Mouse (Mus musculus): ENCODE measurements at regions not wholly inside any gene's neighbourhood (a gene's known extent, or its start where the extent isn't known, plus 50 kb on each side); places are given as distances from the start of the nearest gene placed in this dataset.
"Not testable (repeated sequence)": the region's sequence is repeated elsewhere in the genome, so short reads cannot be mapped to it uniquely, and the experiment has no call there.

- Histone ChIP-seq H3K4me2 (ENCODE audit: low read depth, low read length) (no peak overlapping the region), H3K9me3 (ENCODE audit: control insufficient read depth, low read length) (no peaks in the 10 kb centered on the region), H3K4me1 (ENCODE audit: control insufficient read depth, insufficient read depth, low read length) (no peaks in the 10 kb centered on the region), H3K27me3 (replicated peaks; ENCODE audit: control insufficient read depth, insufficient read depth, low read length) (no peaks in the 10 kb centered on the region), H3K9ac (ENCODE audit: low read depth, low read length) (no peak overlapping the region), H3K27ac (ENCODE audit: low read length) (no peak overlapping the region), H3K4me3 (ENCODE audit: low read length) (no peak overlapping the region), H3K36me3 (ENCODE audit: control insufficient read depth, insufficient read depth, low read length) (no peaks in the 10 kb centered on the region)
- ATAC-seq, result no peak
- 96% methylated on average over 2 of the region's 2 CpGs for WGBS
Observed at GRCm38 (mm10) chr6:6307618-6308017, 90.6 kb upstream of the Slc25a13 start.

- H3K36me3 ChIP-seq (ENCODE audit: control insufficient read depth, insufficient read depth, low read length), result no peaks in the 10 kb centered on the region
- no peaks in the 10 kb centered on the region for H3K4me1 ChIP-seq (ENCODE audit: control insufficient read depth, insufficient read depth, low read length)
- H3K4me3 ChIP-seq (ENCODE audit: low read length), result no peak overlapping the region
- no peak for ATAC-seq
- H3K27ac ChIP-seq (ENCODE audit: low read length), result no peak overlapping the region
- no peaks in the 10 kb centered on the region for H3K9me3 ChIP-seq (ENCODE audit: control insufficient read depth, low read length)
- no peaks in the 10 kb centered on the region for H3K27me3 ChIP-seq (replicated peaks; ENCODE audit: control insufficient read depth, insufficient read depth, low read length)
- no peak overlapping the region for H3K4me2 ChIP-seq (ENCODE audit: low read depth, low read length)
- H3K9ac ChIP-seq (ENCODE audit: low read depth, low read length), result no peak overlapping the region
- WGBS, result 44% methylated on average over 5 of the region's 5 CpGs
Observed at GRCm38 (mm10) chr6:6303767-6304166, 86.8 kb upstream of the Slc25a13 start.

- Histone ChIP-seq H3K4me2 (ENCODE audit: low read depth, low read length) (no peak overlapping the region), H3K4me1 (ENCODE audit: control insufficient read depth, insufficient read depth, low read length) (no peaks in the 10 kb centered on the region), H3K27ac (ENCODE audit: low read length) (no peak overlapping the region), H3K9me3 (ENCODE audit: control insufficient read depth, low read length) (no peaks in the 10 kb centered on the region), H3K4me3 (ENCODE audit: low read length) (no peak overlapping the region), H3K27me3 (replicated peaks; ENCODE audit: control insufficient read depth, insufficient read depth, low read length) (no peaks in the 10 kb centered on the region), H3K36me3 (ENCODE audit: control insufficient read depth, insufficient read depth, low read length) (no peaks in the 10 kb centered on the region), H3K9ac (ENCODE audit: low read depth, low read length) (no peak overlapping the region)
- WGBS, result 91% methylated on average over 6 of the region's 6 CpGs
- ATAC-seq, result no peak
Observed at GRCm38 (mm10) chr6:6301001-6301510, 84.1 kb upstream of the Slc25a13 start.

GRCm38 (mm10) chr6:6298867-6299852 lies 82.2 kb upstream of the Slc25a13 start:
- H3K9me3 ChIP-seq (ENCODE audit: control insufficient read depth, low read length), result no peaks in the 10 kb centered on the region
- peak; percentile 31 for ATAC-seq
- no peaks in the 10 kb centered on the region for H3K4me1 ChIP-seq (ENCODE audit: control insufficient read depth, insufficient read depth, low read length)
- WGBS, result 47% methylated on average over 14 of the region's 14 CpGs
- H3K27ac ChIP-seq (ENCODE audit: low read length), result no peak overlapping the region
- no peak overlapping the region for H3K4me3 ChIP-seq (ENCODE audit: low read length)
- H3K9ac ChIP-seq (ENCODE audit: low read depth, low read length), result no peak overlapping the region
- no peaks in the 10 kb centered on the region for H3K36me3 ChIP-seq (ENCODE audit: control insufficient read depth, insufficient read depth, low read length)
- H3K27me3 ChIP-seq (replicated peaks; ENCODE audit: control insufficient read depth, insufficient read depth, low read length), result no peaks in the 10 kb centered on the region
- no peak overlapping the region for H3K4me2 ChIP-seq (ENCODE audit: low read depth, low read length)

- H3K9ac ChIP-seq (ENCODE audit: low read depth, low read length); H3K27me3 ChIP-seq (replicated peaks; ENCODE audit: control insufficient read depth, insufficient read depth, low read length); ATAC-seq; H3K27ac ChIP-seq (ENCODE audit: low read length); H3K4me1 ChIP-seq (ENCODE audit: control insufficient read depth, insufficient read depth, low read length); H3K4me2 ChIP-seq (ENCODE audit: low read depth, low read length); H3K4me3 ChIP-seq (ENCODE audit: low read length); H3K9me3 ChIP-seq (ENCODE audit: control insufficient read depth, low read length); H3K36me3 ChIP-seq (ENCODE audit: control insufficient read depth, insufficient read depth, low read length): not testable (repeated sequence)
- WGBS, result 88% methylated on average over 2 of the region's 2 CpGs
Observed at GRCm38 (mm10) chr6:6295551-6295950, 78.6 kb upstream of the Slc25a13 start.

- 49% methylated on average over 3 of the region's 3 CpGs for WGBS
- Histone ChIP-seq H3K4me3 (ENCODE audit: low read length) (no peak overlapping the region), H3K36me3 (ENCODE audit: control insufficient read depth, insufficient read depth, low read length) (no peaks in the 10 kb centered on the region), H3K9me3 (ENCODE audit: control insufficient read depth, low read length) (no peaks in the 10 kb centered on the region), H3K4me2 (ENCODE audit: low read depth, low read length) (no peak overlapping the region), H3K9ac (ENCODE audit: low read depth, low read length) (no peak overlapping the region), H3K27me3 (replicated peaks; ENCODE audit: control insufficient read depth, insufficient read depth, low read length) (no peaks in the 10 kb centered on the region), H3K27ac (ENCODE audit: low read length) (no peak overlapping the region), H3K4me1 (ENCODE audit: control insufficient read depth, insufficient read depth, low read length) (no peaks in the 10 kb centered on the region)
- ATAC-seq, result no peak
Observed at GRCm38 (mm10) chr6:6291781-6292180, 74.8 kb upstream of the Slc25a13 start.

DNA sequence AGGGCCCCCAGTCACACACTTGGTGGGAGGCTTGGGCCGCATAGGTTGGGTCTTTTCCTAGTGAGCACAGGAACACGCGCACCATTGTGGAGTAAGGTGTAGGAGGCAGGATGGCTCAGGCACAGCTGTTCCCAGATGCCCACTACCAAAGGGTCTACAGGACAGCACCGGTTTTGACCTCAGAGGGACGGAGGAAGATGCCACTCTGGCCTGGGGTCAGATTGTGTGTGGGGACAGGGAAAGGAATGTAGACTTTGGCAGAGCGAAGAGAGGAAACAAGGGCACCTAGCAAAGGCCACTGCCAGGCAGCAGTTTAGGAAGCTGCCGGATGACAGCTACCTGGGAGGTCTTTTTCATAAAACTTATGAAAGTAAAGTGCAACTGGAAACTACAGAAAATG lies 73.5 kb upstream of the Slc25a13 start:
- H3K27ac ChIP-seq (ENCODE audit: low read length), result no peak overlapping the region
- H3K4me1 ChIP-seq (ENCODE audit: control insufficient read depth, insufficient read depth, low read length), result no peaks in the 10 kb centered on the region
- no peaks in the 10 kb centered on the region for H3K9me3 ChIP-seq (ENCODE audit: control insufficient read depth, low read length)
- H3K9ac ChIP-seq (ENCODE audit: low read depth, low read length), result no peak overlapping the region
- no peak overlapping the region for H3K4me2 ChIP-seq (ENCODE audit: low read depth, low read length)
- no peaks in the 10 kb centered on the region for H3K36me3 ChIP-seq (ENCODE audit: control insufficient read depth, insufficient read depth, low read length)
- no peaks in the 10 kb centered on the region for H3K27me3 ChIP-seq (replicated peaks; ENCODE audit: control insufficient read depth, insufficient read depth, low read length)
- ATAC-seq, result no peak
- 90% methylated on average over 7 of the region's 7 CpGs for WGBS
- no peak overlapping the region for H3K4me3 ChIP-seq (ENCODE audit: low read length)

- Histone ChIP-seq H3K9me3 (ENCODE audit: control insufficient read depth, low read length) (no peaks in the 10 kb centered on the region), H3K36me3 (ENCODE audit: control insufficient read depth, insufficient read depth, low read length) (no peaks in the 10 kb centered on the region), H3K4me2 (ENCODE audit: low read depth, low read length) (no peak overlapping the region), H3K4me1 (ENCODE audit: control insufficient read depth, insufficient read depth, low read length) (no peaks in the 10 kb centered on the region), H3K27me3 (replicated peaks; ENCODE audit: control insufficient read depth, insufficient read depth, low read length) (no peaks in the 10 kb centered on the region), H3K27ac (ENCODE audit: low read length) (no peak overlapping the region), H3K4me3 (ENCODE audit: low read length) (no peak overlapping the region), H3K9ac (ENCODE audit: low read depth, low read length) (no peak overlapping the region)
- 27% methylated on average over 6 of the region's 6 CpGs for WGBS
- ATAC-seq, result peak; percentile 31; the same call in 1 of the 2 replicates
Observed at GRCm38 (mm10) chr6:6289806-6290205, 72.8 kb upstream of the Slc25a13 start.

GRCm38 (mm10) chr6:6280812-6281568 lies 64.0 kb upstream of the Slc25a13 start:
- ATAC-seq, result no peak
- Histone ChIP-seq H3K4me1 (ENCODE audit: control insufficient read depth, insufficient read depth, low read length) (no peaks in the 10 kb centered on the region), H3K27ac (ENCODE audit: low read length) (no peak overlapping the region), H3K36me3 (ENCODE audit: control insufficient read depth, insufficient read depth, low read length) (no peaks in the 10 kb centered on the region), H3K4me3 (ENCODE audit: low read length) (no peak overlapping the region), H3K4me2 (ENCODE audit: low read depth, low read length) (no peak overlapping the region), H3K9ac (ENCODE audit: low read depth, low read length) (no peak overlapping the region), H3K9me3 (ENCODE audit: control insufficient read depth, low read length) (no peaks in the 10 kb centered on the region), H3K27me3 (replicated peaks; ENCODE audit: control insufficient read depth, insufficient read depth, low read length) (no peaks in the 10 kb centered on the region)
- WGBS, result 77% methylated on average over 17 of the region's 17 CpGs
